Mouse (Mus musculus) stomach, postnatal 0 days (tissue): ENCODE measurements around the gene Enoph1. TPM values are rescaled to one million over a fixed set of nuclear protein-coding genes. Genes with fewer than 3 reads are reported as not detected.

Experiments used
- ATAC-seq: fragments of 200-750 bp; cut with Nextera tagmentation; 2 replicates; pipeline ENCODE4 v1.8.0; 2017; ENCODE audit not compliant: low FRiP score, low TSS enrichment
- DNase-seq: peaks from one replicate; pipeline ENCODE4 v3.0.0-alpha.2; 2016; ENCODE audit warnings: low spot score
- H3K27ac ChIP-seq: fragments of 300-500 bp; sonication (generic); replicated peaks from 2 replicates; pipeline ENCODE4 v1.5.1; 2014; ENCODE audit warnings: mild to moderate bottlenecking, control low read depth
- H3K27me3 ChIP-seq: fragments of 300-500 bp; sonication (generic); 2 replicates; pipeline ENCODE4 v1.6.1; 2014; ENCODE audit warnings: low read length; ENCODE audit not compliant: control insufficient read depth, insufficient read depth
- H3K36me3 ChIP-seq: fragments of 300-500 bp; sonication (generic); 2 replicates; pipeline ENCODE4 v1.6.1; 2014; ENCODE audit warnings: low read length, mixed read lengths; ENCODE audit not compliant: control insufficient read depth, insufficient read depth
- H3K4me1 ChIP-seq: fragments of 300-500 bp; sonication (generic); replicated peaks from 2 replicates; pipeline ENCODE4 v1.6.1; 2014; ENCODE audit warnings: antibody characterized with exemption; ENCODE audit not compliant: control insufficient read depth, insufficient read depth
- H3K4me2 ChIP-seq: fragments of 300-500 bp; sonication (generic); replicated peaks from 2 replicates; pipeline ENCODE4 v1.6.1; 2014; ENCODE audit warnings: low read depth, mild to moderate bottlenecking, control low read depth, moderate library complexity
- H3K4me3 ChIP-seq: fragments of 300-500 bp; sonication (generic); 2 replicates; pipeline ENCODE4 v1.5.1; 2014; ENCODE audit warnings: low read depth, low read length, control low read depth
- H3K9ac ChIP-seq: fragments of 300-500 bp; sonication (generic); 2 replicates; pipeline ENCODE4 v1.6.1; 2014; ENCODE audit warnings: mild to moderate bottlenecking, low read length, control low read depth, mixed read lengths
- H3K9me3 ChIP-seq: fragments of 300-500 bp; sonication (generic); 2 replicates; pipeline ENCODE4 v1.6.1; 2016; ENCODE audit warnings: low read length; ENCODE audit not compliant: control insufficient read depth
- CTCF ChIP-seq: IDR thresholded peaks from 2 replicates; pipeline ENCODE4 v1.5.1; 2016; ENCODE audit warnings: antibody characterized with exemption, low read depth, mild to moderate bottlenecking, moderate library complexity
- EP300 ChIP-seq: optimal IDR thresholded peaks from 2 replicates; pipeline ENCODE3; 2016; ENCODE audit warnings: antibody characterized with exemption
- WGBS: fragments of 180-500 bp; shearing (Covaris S2); extraction: QIAGEN DNeasy Blood & Tissue Kit; methylation state at CpG from one replicate; pipeline ENCODE4 v1.1.7; 2014; 5-methylcytosine and 5-hydroxymethylcytosine counted together
- polyA plus RNA-seq: library from polyadenylated mRNA; unstranded; fragments of >200 nt; fragmentation: Nextera tagmentation; extraction: Ambion mirVana; gene quantifications from 2 replicates; pipeline ENCODE4 v1.2.1, GENCODE M21; 2015

The Enoph1 gene
- polyA plus RNA-seq, 1 experiment from 2014 or later = 23.4 TPM

DNA sequence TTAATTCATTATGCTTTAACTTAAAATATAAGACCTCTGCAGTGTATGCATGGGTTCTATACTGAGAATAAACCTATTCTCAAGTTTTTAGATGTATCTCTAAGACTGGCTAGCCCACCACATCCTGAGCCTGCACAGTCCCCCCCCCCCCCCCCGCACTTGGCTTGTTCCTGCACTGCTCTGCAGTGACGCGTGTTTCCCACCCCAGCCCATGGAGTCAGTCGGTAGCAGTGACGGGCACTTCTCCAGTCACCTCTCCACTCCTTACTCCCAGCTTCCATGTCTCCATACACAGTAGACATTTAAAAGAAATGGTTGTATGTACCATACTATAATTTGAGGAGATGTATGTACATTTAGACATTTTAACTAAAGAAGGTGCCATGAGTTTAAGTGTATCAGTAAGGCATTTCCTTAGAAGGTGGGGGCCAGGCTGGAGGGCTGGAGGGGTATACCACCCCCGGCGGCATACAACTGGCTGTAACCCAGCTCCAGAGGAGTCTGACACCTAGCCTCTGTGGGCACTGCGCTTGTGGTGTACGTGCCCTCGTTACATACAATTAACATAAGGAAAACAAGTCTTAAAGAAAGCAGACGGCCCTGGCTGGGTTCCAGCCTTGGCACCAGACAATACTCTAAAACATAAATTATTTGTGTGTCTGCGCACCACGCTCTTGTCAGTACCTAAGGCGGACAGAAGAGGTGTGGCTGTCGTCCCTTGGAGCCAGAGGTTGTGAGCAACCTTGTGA lies 17.9 kb downstream of the Enoph1 start:
- TF ChIP-seq EP300 (no peak), CTCF (no peak)
- H3K4me3 ChIP-seq = no peak overlapping the region
- peaks cover 16% of the 10 kb centered on the region for H3K36me3 ChIP-seq
- no peak overlapping the region for H3K4me2 ChIP-seq
- ATAC-seq (no peak; the same call in 1 of the 2 replicates), DNase-seq (no peak)
- H3K4me1 ChIP-seq = no peaks in the 10 kb centered on the region; the same call in 1 of the 2 replicates
- 71% methylated on average over 11 of the region's 15 CpGs for WGBS
- H3K9me3 ChIP-seq = no peaks in the 10 kb centered on the region
- no peak overlapping the region for H3K27ac ChIP-seq
- H3K27me3 ChIP-seq = no peaks in the 10 kb centered on the region
- no peak overlapping the region for H3K9ac ChIP-seq

DNA sequence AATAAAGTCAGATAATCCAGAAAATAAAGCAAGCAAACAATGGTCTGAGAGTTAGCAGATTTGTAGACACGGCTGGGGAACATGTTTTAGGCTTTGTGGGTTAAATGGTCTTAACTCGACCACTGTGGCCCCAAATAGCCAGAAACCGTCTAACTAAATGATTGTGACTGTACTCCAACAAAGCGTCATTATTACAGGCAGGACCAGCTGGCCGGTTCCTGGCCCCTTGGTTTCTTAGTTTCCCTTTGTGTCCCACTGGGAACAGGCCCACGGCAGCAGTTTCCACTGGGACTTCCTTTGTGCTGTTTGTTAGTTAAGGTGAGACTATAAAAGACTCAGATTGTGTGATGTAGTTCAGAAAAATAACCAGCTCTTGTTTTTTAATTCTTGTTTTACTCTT lies 18.9 kb downstream of the Enoph1 start:
- Histone ChIP-seq H3K27ac (no peak overlapping the region), H3K9me3 (no peaks in the 10 kb centered on the region), H3K4me3 (no peak overlapping the region), H3K27me3 (no peaks in the 10 kb centered on the region), H3K9ac (no peak overlapping the region), H3K4me1 (no peaks in the 10 kb centered on the region; the same call in 1 of the 2 replicates), H3K4me2 (no peak overlapping the region), H3K36me3 (peaks cover 19% of the 10 kb centered on the region)
- DNase-seq = no peak
- WGBS = 53% methylated on average over 6 of the region's 6 CpGs
- no peak for TF ChIP-seq CTCF
- TF ChIP-seq EP300 = no peak
- ATAC-seq = no peak

DNA sequence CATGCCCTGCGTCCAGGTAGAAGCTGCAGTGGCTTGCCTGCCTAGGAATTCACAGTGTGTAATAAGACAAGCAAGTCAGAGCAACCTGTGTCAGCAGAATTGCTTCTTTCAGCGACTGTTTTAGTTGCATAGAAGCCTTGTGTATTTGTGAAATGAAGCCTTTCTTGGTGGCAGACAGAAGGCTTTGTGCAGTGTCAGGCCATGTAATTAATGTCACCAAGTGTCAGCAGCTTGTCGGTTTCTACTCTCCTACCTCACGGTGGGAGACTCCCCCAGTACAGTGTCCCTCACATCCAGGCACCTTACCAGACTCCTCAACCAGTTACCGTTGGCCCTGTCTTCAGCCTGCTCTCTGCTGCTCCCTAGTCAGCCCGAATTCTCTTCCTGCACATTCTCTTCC lies 19.5 kb downstream of the Enoph1 start:
- ATAC-seq (no peak), DNase-seq (no peak)
- 59% methylated on average over 6 of the region's 6 CpGs for WGBS
- H3K4me1 ChIP-seq = no peaks in the 10 kb centered on the region; the same call in 1 of the 2 replicates
- no peaks in the 10 kb centered on the region for H3K27me3 ChIP-seq
- no peak for TF ChIP-seq EP300
- TF ChIP-seq CTCF = no peak
- no peak overlapping the region for H3K9ac ChIP-seq
- H3K36me3 ChIP-seq = peaks cover 23% of the 10 kb centered on the region
- H3K9me3 ChIP-seq = no peaks in the 10 kb centered on the region
- 0 out of 2 replicates have a peak overlapping the region, but pooled peaks have one; percentile 4 for H3K27ac ChIP-seq
- H3K4me2 ChIP-seq = no peak overlapping the region
- no peak overlapping the region for H3K4me3 ChIP-seq

- DNase-seq (no peak), ATAC-seq (no peak)
- Histone ChIP-seq H3K27me3 (no peaks in the 10 kb centered on the region), H3K36me3 (peaks cover 23% of the 10 kb centered on the region), H3K4me3 (no peak overlapping the region), H3K27ac (no peak overlapping the region), H3K9ac (no peak overlapping the region), H3K4me2 (no peak overlapping the region), H3K9me3 (no peaks in the 10 kb centered on the region), H3K4me1 (no peaks in the 10 kb centered on the region)
- TF ChIP-seq CTCF = no peak
- 87% methylated on average over 14 of the region's 14 CpGs for WGBS
Observed at GRCm38 (mm10) chr5:100060876-100061275, 21.1 kb downstream of the Enoph1 start.

GRCm38 (mm10) chr5:100067579-100067978 lies 27.8 kb downstream of the Enoph1 start:
- H3K36me3 ChIP-seq = peaks cover 16% of the 10 kb centered on the region
- TF ChIP-seq CTCF (no peak), EP300 (no peak)
- H3K4me1 ChIP-seq = no peaks in the 10 kb centered on the region
- no peak overlapping the region for H3K9ac ChIP-seq
- no peaks in the 10 kb centered on the region for H3K9me3 ChIP-seq
- WGBS = 82% methylated on average over 16 of the region's 16 CpGs
- DNase-seq (no peak), ATAC-seq (no peak)
- H3K27me3 ChIP-seq = no peaks in the 10 kb centered on the region
- peak overlapping the region; percentile 49; the same call in 1 of the 2 replicates for H3K27ac ChIP-seq
- no peak overlapping the region for H3K4me3 ChIP-seq
- no peak overlapping the region for H3K4me2 ChIP-seq

- H3K9ac ChIP-seq = no peak overlapping the region
- no peak for TF ChIP-seq EP300
- H3K4me3 ChIP-seq = no peak overlapping the region
- no peaks in the 10 kb centered on the region for H3K9me3 ChIP-seq
- no peaks in the 10 kb centered on the region for H3K27me3 ChIP-seq
- 98% methylated on average over 2 of the region's 2 CpGs for WGBS
- H3K4me2 ChIP-seq = no peak overlapping the region
- H3K36me3 ChIP-seq = peaks cover 12% of the 10 kb centered on the region
- H3K27ac ChIP-seq = no peak overlapping the region
- H3K4me1 ChIP-seq = no peaks in the 10 kb centered on the region
- no peak for ATAC-seq
- DNase-seq = no peak
Observed at GRCm38 (mm10) chr5:100069526-100069925, 29.7 kb downstream of the Enoph1 start.
